Mouse (Mus musculus) liver, embryonic 12.5 days (tissue): ENCODE results near the gene Ldb3. TPM values are rescaled to one million over a fixed set of nuclear protein-coding genes. Genes with fewer than 3 reads are reported as not detected.

Source experiments
- ATAC-seq: fragments of 200-750 bp; cut with Nextera tagmentation; 2 replicates; pipeline ENCODE4 v1.8.0; 2017; ENCODE audit warnings: moderate number of reproducible peaks, mild to moderate bottlenecking, moderate library complexity
- H3K27ac ChIP-seq: fragments of 300-500 bp; sonication (generic); 2 replicates; pipeline ENCODE4 v1.5.1; 2016; ENCODE audit warnings: mild to moderate bottlenecking
- H3K27me3 ChIP-seq: fragments of 300-500 bp; sonication (generic); replicated peaks from 2 replicates; pipeline ENCODE4 v1.6.1; 2016; ENCODE audit warnings: mild to moderate bottlenecking, moderate library complexity
- H3K36me3 ChIP-seq: fragments of 300-500 bp; sonication (generic); 2 replicates; pipeline ENCODE4 v1.6.1; 2016; ENCODE audit warnings: mild to moderate bottlenecking, moderate library complexity
- H3K4me1 ChIP-seq: fragments of 300-500 bp; sonication (generic); 2 replicates; pipeline ENCODE4 v1.6.1; 2016
- H3K4me2 ChIP-seq: fragments of 300-500 bp; sonication (generic); 2 replicates; pipeline ENCODE4 v1.6.1; 2016; ENCODE audit warnings: mild to moderate bottlenecking, moderate library complexity
- H3K4me3 ChIP-seq: fragments of 300-500 bp; sonication (generic); 2 replicates; pipeline ENCODE4 v1.5.1; 2016; ENCODE audit warnings: mild to moderate bottlenecking, moderate library complexity
- H3K9ac ChIP-seq: fragments of 300-500 bp; sonication (generic); 2 replicates; pipeline ENCODE4 v1.6.1; 2016; ENCODE audit warnings: mild to moderate bottlenecking, moderate library complexity
- H3K9me3 ChIP-seq: fragments of 300-500 bp; sonication (generic); replicated peaks from 2 replicates; pipeline ENCODE4 v1.6.1; 2016; ENCODE audit warnings: mild to moderate bottlenecking, moderate library complexity
- WGBS: fragments of 180-500 bp; shearing (Covaris S2); methylation state at CpG from one replicate; pipeline ENCODE4 v1.1.7; 2016; ENCODE audit not compliant: insufficient replicate concordance; 5-methylcytosine and 5-hydroxymethylcytosine counted together
- polyA plus RNA-seq: library from polyadenylated mRNA; unstranded; fragments of >200 nt; fragmentation: Nextera tagmentation; extraction: Ambion mirVana; gene quantifications from 2 replicates; pipeline ENCODE4 v1.2.1, GENCODE M21; 2016

Ldb3 gene
- polyA plus RNA-seq, 1 experiment from 2014 or later = 0.17 TPM

DNA sequence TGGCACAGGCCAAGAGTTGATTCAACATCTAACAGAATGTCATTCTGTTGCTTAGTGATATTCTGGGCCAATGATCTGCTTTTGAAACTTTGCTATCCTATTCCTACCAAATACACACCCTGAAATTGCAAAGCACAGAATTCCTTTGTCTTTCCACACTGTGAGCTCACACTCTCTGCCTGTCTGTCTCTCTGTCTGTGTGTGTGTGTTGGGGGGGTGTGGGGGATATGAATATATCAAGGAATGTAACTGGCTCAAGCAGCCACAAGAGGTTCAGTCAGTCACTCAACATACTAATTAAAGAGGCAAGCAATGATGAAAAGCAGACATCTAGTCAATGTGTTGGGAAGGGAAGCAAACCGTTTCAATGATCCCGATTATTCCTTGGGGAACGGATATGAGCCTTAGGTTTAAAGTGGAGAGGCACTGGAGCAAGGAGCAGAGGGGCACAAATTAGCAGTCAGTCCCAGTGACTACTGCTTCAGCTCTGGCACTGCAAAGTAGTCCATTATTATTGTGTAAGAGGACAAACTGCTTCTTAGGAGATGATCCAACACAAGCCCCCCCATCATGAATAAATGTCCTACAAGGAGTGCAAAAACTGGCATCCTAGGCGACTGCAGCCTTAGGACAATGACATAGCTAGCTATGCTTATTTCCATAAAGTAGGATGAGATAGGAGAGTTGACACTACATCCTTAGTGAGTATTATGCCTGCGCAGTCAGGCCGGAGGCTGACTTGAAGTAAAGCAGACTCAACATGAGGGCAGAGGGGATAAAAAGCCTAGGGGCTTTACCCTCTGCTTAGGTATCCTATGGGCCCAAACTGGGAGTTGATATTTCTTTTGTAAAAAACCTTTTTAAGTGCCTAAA is 104.8 kb downstream of the Ldb3 start:
- no peak overlapping the region for H3K9ac ChIP-seq
- peaks cover 13% of the 10 kb centered on the region; the same call in 1 of the 2 replicates for H3K4me1 ChIP-seq
- 71% methylated on average over 6 of the region's 6 CpGs for WGBS
- no peak overlapping the region for H3K4me3 ChIP-seq
- ATAC-seq = no peak
- no peak overlapping the region for H3K27ac ChIP-seq
- no peak overlapping the region for H3K4me2 ChIP-seq
- no peaks in the 10 kb centered on the region for H3K27me3 ChIP-seq
- H3K36me3 ChIP-seq = no peaks in the 10 kb centered on the region
- H3K9me3 ChIP-seq = no peaks in the 10 kb centered on the region

Other genes starting within 250 kb of the Ldb3 start
- not detected in 2 replicates for gene Fam25c, start 233.2 kb downstream of the Ldb3 start, polyA plus RNA-seq
- 0.49 and 0.57 TPM in 2 replicates for gene Sncg, start 213.9 kb downstream of the Ldb3 start, polyA plus RNA-seq
- 3.5 and 3.7 TPM in 2 replicates for gene Mmrn2, start 213.2 kb downstream of the Ldb3 start, polyA plus RNA-seq
- gene Bmpr1a, start 85.3 kb downstream of the Ldb3 start, polyA plus RNA-seq = 8.6 and 8.8 TPM in 2 replicates
- gene 9230112D13Rik, start 65.9 kb downstream of the Ldb3 start, polyA plus RNA-seq = not detected in 2 replicates
- not detected in 2 replicates for gene Opn4, start 11.5 kb upstream of the Ldb3 start, polyA plus RNA-seq
- gene Wapl, start 85.2 kb upstream of the Ldb3 start, polyA plus RNA-seq = 43.8 and 46.4 TPM in 2 replicates
- gene Grid1, start 231.4 kb upstream of the Ldb3 start, polyA plus RNA-seq = 0.23 and 0.26 TPM in 2 replicates